Mouse (Mus musculus): Measurements from ENCODE around the gene Ncoa4. TPM values are rescaled to one million over a fixed set of nuclear protein-coding genes. Genes with fewer than 3 reads are reported as not detected.

The Ncoa4 gene
- polyA plus RNA-seq, 1 experiment from 2014 or later = 92.7 TPM

Other genes starting within 250 kb of the Ncoa4 start
- 0.09 and 0.10 TPM in 2 replicates for gene Galnt15, start 130.9 kb upstream of the Ncoa4 start, polyA plus RNA-seq (2016; fragmentation: Nextera tagmentation; extraction: Ambion mirVana)
- gene Oxnad1, start 74.5 kb upstream of the Ncoa4 start, polyA plus RNA-seq (2016; fragmentation: Nextera tagmentation; extraction: Ambion mirVana) = 21.5 and 23.0 TPM in 2 replicates
- gene Dph3, start 74.1 kb upstream of the Ncoa4 start, polyA plus RNA-seq (2016; fragmentation: Nextera tagmentation; extraction: Ambion mirVana) = 76.9 and 79.5 TPM in 2 replicates
- gene Msmb, start 17.8 kb upstream of the Ncoa4 start, polyA plus RNA-seq (2016; fragmentation: Nextera tagmentation; extraction: Ambion mirVana) = not detected in 2 replicates
- gene Timm23, start 42.0 kb downstream of the Ncoa4 start, polyA plus RNA-seq (2016; fragmentation: Nextera tagmentation; extraction: Ambion mirVana) = 211 and 222 TPM in 2 replicates
- gene Parg, start 42.1 kb downstream of the Ncoa4 start, polyA plus RNA-seq (2016; fragmentation: Nextera tagmentation; extraction: Ambion mirVana) = 61.5 and 66.7 TPM in 2 replicates
- 19.9 and 22.6 TPM in 2 replicates for gene Ogdhl, start 162.2 kb downstream of the Ncoa4 start, polyA plus RNA-seq (2016; fragmentation: Nextera tagmentation; extraction: Ambion mirVana)
- not detected in 2 replicates for gene 1700024G13Rik, start 228.5 kb downstream of the Ncoa4 start, polyA plus RNA-seq (2016; fragmentation: Nextera tagmentation; extraction: Ambion mirVana)

Measured in midbrain, embryonic 12.5 days (tissue).